Comparison of ENCODE assay signal across 8 mouse cellular contexts in genomic region chr15:97907801-97908751, GRCm38 (mm10). TPM values are rescaled to one million over a fixed set of nuclear protein-coding genes. Genes with fewer than 3 reads are reported as not detected.
DNase-seq lines count a peak whose midpoint lies in the region; ATAC-seq and TF ChIP-seq lines count a peak whose summit lies in the region.

No protein-coding gene starts in this region.

- H3K27ac ChIP-seq in embryonic facial prominence, embryonic 15.5 days (replicated peaks): no peak overlapping the region; the same call in 1 of the 2 replicates
- no peak overlapping the region for H3K27ac ChIP-seq in heart, postnatal 0 days (ENCODE audit: low read depth)
- no peak overlapping the region for H3K27ac ChIP-seq in midbrain, embryonic 10.5 days (replicated peaks)

- H3K4me3 ChIP-seq in embryonic facial prominence, embryonic 15.5 days (replicated peaks): peak overlapping the region; percentile 54
- H3K4me3 ChIP-seq in heart, postnatal 0 days (ENCODE audit: low read depth, low read length): peak overlapping the region; percentile 58
- H3K4me3 ChIP-seq in midbrain, embryonic 10.5 days: peak overlapping the region; percentile 62

- 2% methylated on average over 59 of the region's 59 CpGs for WGBS in embryonic facial prominence, embryonic 15.5 days
- WGBS in heart, postnatal 0 days: 1% methylated on average over 59 of the region's 59 CpGs
- WGBS in midbrain, embryonic 10.5 days: 2% methylated on average over 59 of the region's 59 CpGs

- peaks cover 27% of the 10 kb centered on the region for H3K4me1 ChIP-seq in embryonic facial prominence, embryonic 15.5 days
- H3K4me1 ChIP-seq in heart, postnatal 0 days (ENCODE audit: control insufficient read depth, insufficient read depth): peaks cover 12% of the 10 kb centered on the region
- peaks cover 28% of the 10 kb centered on the region for H3K4me1 ChIP-seq in midbrain, embryonic 10.5 days

- DNase-seq in A20 (ENCODE audit: low read depth, low spot score) (peak; percentile 80), ZHBTc4 (ENCODE audit: low read depth, low spot score) (peak; percentile 80)
- DNase-seq in heart, postnatal 0 days (ENCODE audit: low spot score): peak; percentile 69
- peak; percentile 84 to 89 for DNase-seq in kidney, postnatal 4 days
- DNase-seq in midbrain, embryonic 10.5 days (ENCODE audit: low spot score): peak; percentile 74
- DNase-seq in spleen, postnatal 14 days (ENCODE audit: low spot score in 2 of 2): peak; percentile 20 to 33
- DNase-seq in layer of hippocampus, adult 8-10 months (ENCODE audit: low spot score in 2 of 2): no peak

- ATAC-seq in embryonic facial prominence, embryonic 15.5 days (ENCODE audit: insufficient number of reproducible peaks, low FRiP score, low TSS enrichment, low read depth): peak; percentile 90
- peak; percentile 78 for ATAC-seq in heart, postnatal 0 days (ENCODE audit: insufficient read depth, low read depth)

- peak overlapping the region; percentile 92 for H3K4me2 ChIP-seq in embryonic facial prominence, embryonic 15.5 days (replicated peaks)
- peak overlapping the region; percentile 94 for H3K4me2 ChIP-seq in heart, postnatal 0 days (ENCODE audit: low read depth, low read length)

- TF ChIP-seq CTCF in heart, postnatal 0 days (IDR thresholded peaks at IDR 0.05; ENCODE audit: low read depth): no peak

- no peaks in the 10 kb centered on the region for H3K36me3 ChIP-seq in embryonic facial prominence, embryonic 15.5 days
- H3K36me3 ChIP-seq in heart, postnatal 0 days (replicated peaks; ENCODE audit: control insufficient read depth, insufficient read depth, low read length): no peaks in the 10 kb centered on the region
- no peaks in the 10 kb centered on the region for H3K36me3 ChIP-seq in midbrain, embryonic 10.5 days

- TF ChIP-seq EP300 in heart, postnatal 0 days (IDR thresholded peaks at IDR 0.05; ENCODE audit: low read depth): no peak

- no peaks in the 10 kb centered on the region for H3K9me3 ChIP-seq in embryonic facial prominence, embryonic 15.5 days (replicated peaks)
- H3K9me3 ChIP-seq in heart, postnatal 0 days (replicated peaks; ENCODE audit: control insufficient read depth, low read length): no peaks in the 10 kb centered on the region
- H3K9me3 ChIP-seq in midbrain, embryonic 10.5 days (replicated peaks): no peaks in the 10 kb centered on the region

- peak overlapping the region; percentile 53 for H3K9ac ChIP-seq in embryonic facial prominence, embryonic 15.5 days
- peak overlapping the region; percentile 52; the same call in 1 of the 2 replicates for H3K9ac ChIP-seq in heart, postnatal 0 days (replicated peaks; ENCODE audit: low read depth, low read length)

- peaks cover 28% of the 10 kb centered on the region for H3K27me3 ChIP-seq in embryonic facial prominence, embryonic 15.5 days
- H3K27me3 ChIP-seq in heart, postnatal 0 days (ENCODE audit: control insufficient read depth, insufficient read depth, low read length): peaks cover 45% of the 10 kb centered on the region
- peaks cover 81% of the 10 kb centered on the region for H3K27me3 ChIP-seq in midbrain, embryonic 10.5 days (ENCODE audit: low read depth, poor library complexity, severe bottlenecking)

RNA-seq across cellular contexts. Expression of gene Vdr, which starts 2.4 kb away (rescaled TPM):
- polyA plus RNA-seq in embryonic facial prominence, embryonic 15.5 days (2015; fragmentation: Nextera tagmentation; extraction: Ambion mirVana): 8.1 and 10.1 TPM in 2 replicates
- total RNA-seq in heart, postnatal 0 days (2014; rRNA removed; ENCODE audit: low replicate concordance): 0.15 and 1.7 TPM in 2 replicates
- polyA plus RNA-seq in heart, postnatal 0 days (2015; fragmentation: Nextera tagmentation; extraction: Ambion mirVana): 1.3 and 2.6 TPM in 2 replicates
- 0.72 and 1.0 TPM in 2 replicates for polyA plus RNA-seq in midbrain, embryonic 10.5 days (2016; fragmentation: Nextera tagmentation; extraction: Ambion mirVana)
- under 1 TPM; 0.23 to 0.64 (median 0.50) TPM for total RNA-seq in layer of hippocampus, adult 8-10 months (2022)

RNA-seq across cellular contexts. Expression of gene Tmem106c, which starts 55.9 kb away (rescaled TPM):
- polyA plus RNA-seq in embryonic facial prominence, embryonic 15.5 days (2015; fragmentation: Nextera tagmentation; extraction: Ambion mirVana): 52.6 and 60.8 TPM in 2 replicates
- total RNA-seq in heart, postnatal 0 days (2014; rRNA removed; ENCODE audit: low replicate concordance): 20.3 and 94.1 TPM in 2 replicates
- 33.1 and 34.3 TPM in 2 replicates for polyA plus RNA-seq in heart, postnatal 0 days (2015; fragmentation: Nextera tagmentation; extraction: Ambion mirVana)
- polyA plus RNA-seq in midbrain, embryonic 10.5 days (2016; fragmentation: Nextera tagmentation; extraction: Ambion mirVana): 55.6 and 61.1 TPM in 2 replicates
- total RNA-seq in layer of hippocampus, adult 8-10 months (2022): 10 to 100 TPM; 32.1 to 41.9 (median 39.0) TPM

Comparison
In these comparisons a context has a peak if more than half of its experiments do, and no peak if none do; other contexts are left out.
1. DNase-seq: peak in A20 (single experiment), ZHBTc4 (single experiment), heart, postnatal 0 days (single experiment), kidney, postnatal 4 days (2 of 2), midbrain, embryonic 10.5 days (single experiment) and spleen, postnatal 14 days (2 of 2); none in layer of hippocampus, adult 8-10 months (0 of 2).
2. Peak in every context shown above with its lines, with median percentiles within 50 percentile points of each other: H3K4me3 ChIP-seq.